Mouse (Mus musculus) right cerebral cortex, adult 18-20 months (tissue): ENCODE data around the gene Ptpra.
"Not testable (repeated sequence)": the region's sequence is repeated elsewhere in the genome, so short reads cannot be mapped to it uniquely, and the experiment has no call there.

Experiments
- DNase-seq: peaks from one replicate; pipeline ENCODE4 v3.0.0; 2022; ENCODE audit warnings: mixed read lengths

Ptpra gene

GRCm38 (mm10) chr2:130491162-130491561 is 41.1 kb downstream of the Ptpra start:
- DNase-seq, result no peak

GRCm38 (mm10) chr2:130491587-130491986 is 41.5 kb downstream of the Ptpra start:
- DNase-seq, result peak; percentile 69

GRCm38 (mm10) chr2:130495114-130495513 is 45.0 kb downstream of the Ptpra start:
- not testable (repeated sequence) for DNase-seq

- DNase-seq, result peak; percentile 68
Measured at GRCm38 (mm10) chr2:130496037-130496436, 46.0 kb downstream of the Ptpra start.

DNA sequence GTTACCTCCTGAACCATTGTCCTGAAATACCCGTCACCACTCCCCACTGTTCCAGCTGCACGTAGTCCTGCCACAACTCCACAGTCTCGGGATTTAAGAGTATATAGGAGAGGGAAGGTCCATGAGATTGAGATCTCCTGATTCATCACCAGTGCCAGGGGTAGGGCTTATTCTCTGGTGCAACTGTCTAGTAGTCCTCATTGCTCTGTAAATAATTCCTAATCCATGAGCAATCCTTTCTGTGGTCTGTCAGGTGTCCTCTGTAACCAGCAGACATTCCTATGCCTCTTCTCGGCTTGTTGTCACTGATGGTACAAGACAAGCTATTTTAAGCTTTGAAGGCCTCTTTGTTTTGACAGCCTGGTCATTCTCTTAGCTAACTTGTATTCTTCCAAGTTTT is 46.9 kb downstream of the Ptpra start:
- DNase-seq, result no peak

GRCm38 (mm10) chr2:130499546-130499945 is 49.5 kb downstream of the Ptpra start:
- no peak for DNase-seq

DNA sequence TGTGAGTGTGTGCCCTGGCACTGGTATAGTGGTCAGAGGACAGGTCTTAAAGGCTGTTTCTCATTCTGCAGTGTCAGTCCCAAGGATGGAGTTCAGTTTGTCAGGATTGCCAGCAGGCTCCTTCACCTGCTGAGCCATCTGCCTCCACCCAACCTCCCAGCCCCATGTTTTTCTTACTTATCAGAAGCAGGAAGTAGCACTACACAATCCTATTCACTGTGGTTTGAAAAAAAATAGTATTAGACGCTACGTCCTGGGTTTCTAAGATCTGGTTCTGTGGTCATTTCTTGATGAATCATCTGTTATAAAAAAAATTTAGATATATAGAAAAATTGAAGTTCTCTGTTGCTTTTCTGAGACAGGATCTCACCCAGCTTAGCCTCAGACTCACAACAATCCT is 51.5 kb downstream of the Ptpra start:
- DNase-seq, result no peak

DNA sequence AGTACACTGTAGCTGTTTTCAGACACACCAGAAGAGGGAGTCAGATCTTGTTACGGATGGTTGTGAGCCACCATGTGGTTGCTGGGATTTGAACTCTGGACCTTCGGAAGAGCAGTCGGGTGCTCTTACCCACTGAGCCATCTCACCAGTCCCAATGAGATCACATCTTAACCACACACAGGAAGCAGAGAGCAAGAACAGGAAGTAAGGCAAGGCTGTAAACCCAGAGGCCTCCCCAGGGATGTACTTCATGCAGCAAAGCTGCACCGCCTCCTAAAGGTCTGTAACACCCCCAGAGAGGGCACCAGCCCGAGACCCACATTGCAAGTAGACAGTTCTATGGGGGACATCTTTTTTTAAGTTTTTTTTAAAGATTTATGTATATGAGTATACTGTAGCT is 61.5 kb downstream of the Ptpra start:
- DNase-seq, result not testable (repeated sequence)

GRCm38 (mm10) chr2:130513907-130514306 is 63.8 kb downstream of the Ptpra start:
- DNase-seq, result no peak

DNA sequence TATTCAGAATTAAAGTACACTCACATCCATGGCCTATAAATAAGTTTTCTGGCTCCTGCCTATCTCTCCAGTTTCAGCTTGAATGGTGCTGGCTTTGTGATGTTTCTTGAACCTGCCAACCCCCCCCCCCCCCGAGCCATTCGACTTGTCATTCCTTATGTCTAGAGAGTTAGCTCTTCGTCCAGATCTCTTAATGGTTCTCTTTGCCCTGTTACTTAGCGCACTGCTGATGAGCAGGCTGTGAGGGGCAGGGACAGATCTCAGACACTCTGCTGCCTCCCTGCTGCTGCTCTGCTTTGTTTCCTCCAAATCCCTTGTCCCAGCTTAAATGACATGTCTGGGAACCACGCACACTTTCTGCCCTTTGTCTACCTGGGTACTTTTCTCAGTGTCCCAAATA is 65.7 kb downstream of the Ptpra start:
- no peak for DNase-seq

DNA sequence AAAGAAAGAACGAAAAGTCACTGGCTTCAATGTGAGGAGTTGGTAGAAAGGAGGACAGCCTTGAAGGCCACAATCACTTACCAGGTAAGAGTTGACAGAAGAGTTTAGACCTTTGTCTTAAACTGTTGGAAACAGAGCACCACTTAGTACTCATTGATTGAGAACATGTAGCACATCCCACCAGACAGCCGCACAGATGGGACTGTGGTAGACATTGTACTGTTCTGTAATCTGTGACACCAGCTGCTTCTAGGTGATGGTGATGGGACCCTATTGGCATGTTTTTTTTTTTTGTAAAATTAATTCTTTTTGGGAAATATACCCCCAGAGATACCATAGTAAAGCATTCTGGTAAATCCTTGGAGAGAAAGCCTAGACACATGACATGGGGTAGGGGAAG is 71.8 kb downstream of the Ptpra start:
- DNase-seq, result no peak

- DNase-seq, result not testable (repeated sequence)
Measured at GRCm38 (mm10) chr2:130525480-130525879, 75.4 kb downstream of the Ptpra start.

DNA sequence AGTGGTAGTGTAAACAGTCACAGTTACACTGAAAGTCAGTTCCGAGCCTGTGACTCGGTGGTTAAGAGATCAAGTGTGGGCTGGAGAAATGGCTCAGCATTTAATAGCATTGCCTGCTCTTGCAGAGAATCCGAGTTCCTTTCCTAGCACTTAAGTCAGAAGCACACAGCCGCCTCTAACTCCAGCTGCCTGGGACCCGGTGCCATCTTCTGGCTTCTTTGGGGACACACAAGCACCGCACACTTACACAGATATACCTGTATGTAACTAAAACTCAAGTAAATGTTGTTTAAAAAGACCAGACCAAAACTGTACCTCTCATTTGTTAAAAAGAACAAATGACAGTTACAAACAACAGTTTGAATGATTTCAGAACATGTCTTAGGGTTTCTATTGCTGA is 78.4 kb downstream of the Ptpra start:
- DNase-seq, result no peak

GRCm38 (mm10) chr2:130529290-130529689 is 79.2 kb downstream of the Ptpra start:
- no peak for DNase-seq

GRCm38 (mm10) chr2:130529925-130530324 is 79.8 kb downstream of the Ptpra start:
- DNase-seq, result no peak

DNA sequence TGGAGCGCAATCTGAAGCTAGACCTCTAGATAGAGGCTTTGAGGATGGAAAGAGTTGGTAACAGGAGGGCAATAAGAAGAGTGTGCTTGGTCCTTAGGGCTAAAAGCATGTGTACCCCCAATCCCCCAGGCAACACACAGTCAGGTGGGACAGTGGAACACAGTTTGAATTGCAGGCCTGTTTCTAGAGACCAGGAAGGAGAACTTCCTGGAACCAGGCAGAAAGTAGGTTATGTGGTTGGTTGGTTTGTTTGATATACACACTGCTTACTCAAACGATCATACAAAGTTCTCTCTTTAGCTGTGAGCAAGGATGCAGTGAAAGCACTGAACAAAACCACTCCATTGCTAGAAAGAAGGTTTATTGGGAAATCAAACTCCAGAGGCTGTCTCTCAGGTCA is 82.1 kb downstream of the Ptpra start:
- no peak for DNase-seq

DNA sequence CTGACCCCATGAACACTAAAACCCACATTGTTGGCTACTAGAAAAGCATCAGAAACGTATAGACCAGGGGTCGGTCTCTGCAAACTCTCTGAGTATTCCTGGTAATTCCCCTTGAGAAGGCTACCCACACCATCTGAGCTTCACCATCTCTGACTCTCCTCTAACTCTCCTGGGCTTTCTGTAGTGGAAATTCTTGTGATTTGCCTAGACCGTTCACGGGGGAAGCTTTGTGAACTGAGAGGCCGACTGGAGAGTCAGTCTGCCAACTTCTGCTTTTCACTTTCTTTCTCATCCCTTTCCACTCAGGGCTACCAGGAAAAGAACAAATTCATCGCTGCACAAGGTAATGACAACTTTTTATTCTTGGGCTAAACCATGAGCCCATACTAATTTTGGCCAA is 84.9 kb downstream of the Ptpra start:
- DNase-seq, result no peak

DNA sequence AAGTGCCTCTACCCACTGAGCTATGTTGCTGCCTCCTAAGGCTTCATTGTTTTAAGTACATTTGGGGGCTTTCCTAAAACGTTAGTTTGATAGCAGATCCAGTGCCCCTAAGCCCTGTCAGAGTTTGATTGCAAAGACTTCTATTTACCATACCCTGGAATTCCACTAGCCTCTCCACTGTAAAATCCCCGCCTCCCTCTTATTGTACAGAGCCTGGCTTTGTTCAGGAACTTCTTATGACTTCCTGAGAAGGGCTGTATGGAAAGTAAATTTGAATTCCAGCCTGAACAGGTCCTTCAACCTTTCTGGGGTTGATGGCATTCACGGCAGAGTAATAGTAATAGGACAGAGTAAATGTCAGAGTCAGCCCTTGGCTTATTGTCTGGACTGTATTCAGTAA is 86.8 kb downstream of the Ptpra start:
- DNase-seq, result no peak

DNA sequence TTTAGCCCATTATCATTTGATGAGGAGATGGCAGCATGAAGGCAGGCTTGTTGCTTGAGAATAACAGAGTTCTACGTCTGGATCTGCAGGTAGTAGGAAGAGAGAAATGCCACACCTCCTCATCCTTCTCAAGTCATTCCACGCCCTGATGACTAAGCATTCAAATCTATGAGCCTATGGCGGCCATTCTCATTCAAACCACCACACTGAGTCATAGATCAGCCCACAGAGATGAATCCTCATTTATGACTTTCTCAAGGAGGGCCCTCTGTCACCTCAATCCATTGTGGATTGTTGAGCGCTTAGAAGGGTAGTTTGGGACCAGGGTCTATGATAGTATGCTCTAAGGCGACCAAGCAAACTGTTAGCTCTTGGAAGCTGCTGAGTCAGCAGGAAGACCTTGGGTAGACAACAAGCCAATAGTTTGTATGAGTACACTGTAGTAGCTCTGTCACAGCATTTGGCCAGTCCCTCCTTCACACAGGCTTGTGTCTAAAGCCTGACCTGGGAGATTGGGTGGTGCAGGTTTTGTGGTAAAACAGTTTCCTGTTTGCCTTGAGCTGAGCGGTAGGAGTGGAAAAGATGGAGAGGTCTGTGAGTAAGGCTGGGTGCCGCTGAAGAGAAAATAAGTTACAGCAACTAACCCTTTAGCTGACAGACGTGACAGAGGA is 88.9 kb downstream of the Ptpra start:
- DNase-seq, result no peak

DNA sequence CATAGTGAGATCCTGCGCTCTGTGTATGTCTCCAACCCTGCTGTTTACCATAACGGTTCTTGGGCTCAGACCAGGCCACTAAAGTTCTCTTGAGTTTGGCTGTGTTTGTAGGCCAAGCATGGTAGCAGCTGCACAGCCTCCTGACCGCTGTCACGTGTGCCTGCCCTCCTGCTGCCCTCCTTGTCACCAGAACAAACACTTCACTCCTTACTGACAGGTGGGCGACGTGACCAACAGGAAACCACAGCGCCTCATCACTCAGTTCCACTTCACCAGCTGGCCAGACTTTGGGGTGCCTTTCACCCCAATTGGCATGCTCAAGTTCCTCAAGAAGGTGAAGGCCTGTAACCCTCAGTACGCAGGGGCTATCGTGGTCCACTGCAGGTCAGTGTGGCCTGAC is 90.2 kb downstream of the Ptpra start:
- DNase-seq, result no peak

DNA sequence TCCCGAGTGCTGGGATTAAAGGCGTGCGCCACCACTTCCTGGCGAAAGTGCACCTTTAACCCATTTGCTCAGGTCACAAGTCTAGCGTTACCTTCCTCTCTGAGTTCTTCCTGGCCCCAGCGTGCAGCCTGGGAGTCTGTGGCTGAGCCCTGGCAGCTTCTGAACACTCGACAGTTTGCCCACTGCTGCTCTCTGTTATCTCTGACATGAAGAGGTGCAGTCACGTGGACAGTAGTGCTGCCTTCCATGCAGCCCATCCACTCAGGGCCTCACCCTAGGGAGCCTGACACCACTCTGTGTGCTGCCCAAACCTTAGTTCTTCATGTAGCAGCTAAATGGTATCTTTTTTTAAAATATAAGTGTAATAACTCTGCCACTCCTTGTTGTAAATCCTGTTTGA is 96.9 kb downstream of the Ptpra start:
- DNase-seq, result no peak

DNA sequence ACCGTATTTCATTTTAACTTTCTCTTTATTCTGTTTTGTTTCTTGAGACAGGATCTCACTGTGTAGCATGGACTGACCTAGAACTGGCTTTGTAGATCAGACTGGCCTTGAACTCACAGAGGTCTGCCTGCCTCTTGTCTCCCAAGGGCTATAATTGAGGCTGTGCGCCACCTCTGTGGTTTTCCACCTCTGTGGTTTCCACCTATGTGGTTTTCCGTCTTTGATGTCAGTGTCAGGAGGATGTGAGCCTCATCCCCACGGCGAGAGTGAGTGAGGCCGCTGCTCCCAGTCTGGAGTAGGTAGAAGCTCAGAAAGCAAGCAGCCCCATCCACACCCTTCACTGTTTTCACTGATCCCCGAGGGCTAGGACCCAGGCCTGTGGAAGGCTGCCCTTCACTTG is 104.8 kb downstream of the Ptpra start:
- DNase-seq, result no peak

DNA sequence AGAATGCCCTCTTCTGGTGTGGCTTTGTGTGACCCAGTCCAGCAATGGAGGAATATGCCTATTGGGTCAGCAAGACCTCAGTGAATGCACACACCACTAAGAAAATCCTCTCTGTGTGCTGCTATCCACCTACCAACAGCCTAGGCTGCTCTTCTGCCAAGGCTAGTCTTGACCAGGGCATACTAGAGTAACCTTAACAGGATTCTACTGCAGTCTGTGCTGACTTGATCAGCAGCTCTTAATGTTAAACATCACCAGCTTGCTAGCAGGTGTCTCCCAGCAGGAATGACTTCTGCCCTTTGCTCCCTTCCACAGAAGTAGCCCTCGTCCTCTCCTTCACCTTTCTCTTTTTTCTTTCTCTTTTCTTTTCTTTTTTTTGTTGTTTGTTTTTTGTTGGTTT is 106.2 kb downstream of the Ptpra start:
- no peak for DNase-seq

- no peak for DNase-seq
Measured at GRCm38 (mm10) chr2:130557462-130557861, 107.4 kb downstream of the Ptpra start.

DNA sequence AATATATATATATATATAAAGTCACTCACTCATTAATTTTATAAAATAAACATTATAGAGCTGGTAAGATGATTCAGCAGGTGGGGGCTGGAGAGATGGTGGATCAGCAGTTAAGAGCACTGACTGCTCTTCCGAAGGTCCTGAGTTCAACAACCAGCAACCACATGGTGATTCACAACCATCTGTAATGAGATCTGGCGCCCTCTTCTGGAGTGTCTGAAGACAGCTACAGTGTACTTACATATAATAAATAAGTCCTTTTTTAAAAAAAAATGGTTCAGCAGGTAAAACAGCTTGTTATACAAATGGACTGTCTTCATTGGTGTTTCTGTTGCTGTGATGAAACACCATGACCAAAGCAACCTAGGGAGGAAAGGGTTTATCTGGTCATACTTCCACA is 107.9 kb downstream of the Ptpra start:
- no peak for DNase-seq
